Mouse (Mus musculus) urinary bladder, adult 18-20 months (tissue): ENCODE data around the gene Gm4969.
"Not testable (repeated sequence)": the region's sequence is repeated elsewhere in the genome, so short reads cannot be mapped to it uniquely, and the experiment has no call there.

Experiments
- DNase-seq, 2 experiments: peaks; one replicate each; pipeline ENCODE4 v3.0.0; 2022; ENCODE audit warnings: low spot score in 2 of 2, mixed read lengths in 2 of 2

Gm4969 gene

DNA sequence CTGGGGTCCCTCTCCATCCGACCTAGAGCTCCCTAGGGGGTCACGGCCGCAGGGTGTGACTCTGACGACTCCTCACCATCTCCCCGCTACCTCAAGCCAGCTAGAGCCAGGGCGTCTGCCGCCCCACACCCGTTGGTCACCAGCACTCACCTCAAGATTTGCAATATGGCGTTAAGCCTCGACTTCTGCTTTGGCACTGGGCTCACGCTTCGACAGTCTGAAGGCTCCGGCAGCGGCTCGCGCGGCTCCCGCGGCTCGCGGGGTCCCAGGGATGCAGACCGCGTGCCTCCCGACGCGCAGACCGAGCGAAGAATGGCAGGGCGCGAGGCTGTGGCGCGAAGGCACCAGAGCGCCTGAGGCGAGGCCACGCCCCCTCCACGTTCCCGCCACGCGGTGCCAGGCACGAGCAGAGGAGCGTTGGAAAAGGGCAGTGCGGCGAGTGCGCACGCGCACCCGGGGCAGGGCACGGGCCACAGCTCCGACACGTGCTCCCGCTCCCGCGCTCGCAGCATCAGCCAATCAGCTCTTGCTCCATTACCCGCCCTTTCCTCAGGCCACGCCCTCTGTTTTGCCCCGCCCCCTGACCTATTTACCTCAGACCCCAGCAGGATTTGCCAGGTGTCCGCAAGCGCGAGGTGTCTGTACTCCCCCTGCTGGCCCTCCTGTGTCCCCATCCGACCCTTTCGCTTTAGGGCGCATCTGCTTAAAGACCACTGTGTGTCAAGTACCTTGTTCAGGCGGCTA, at the start of gene Gm4969:
Gm4969 (minus strand) TSS at position 341 of the 744 bp plus-strand sequence.
- DNase-seq: no peak

DNA sequence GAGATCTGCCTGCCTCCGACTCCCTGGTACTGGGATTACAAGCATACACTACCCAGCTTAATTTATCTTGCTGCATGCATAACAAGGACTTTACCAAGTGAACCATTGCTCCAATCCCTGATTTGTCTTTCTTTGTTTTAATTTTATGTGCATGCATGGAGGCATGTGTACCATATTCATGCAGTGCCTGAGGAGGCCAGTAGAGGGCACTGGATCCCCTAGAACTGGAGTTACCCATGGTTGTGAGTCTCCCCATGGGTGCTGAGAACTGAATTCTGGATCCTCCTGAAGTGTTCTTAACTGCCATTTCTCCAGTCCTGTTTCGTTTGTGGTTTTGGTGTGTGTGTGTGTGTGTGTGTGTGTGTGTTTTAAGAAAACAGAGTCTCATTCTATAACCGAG, 48.8 kb upstream of the Gm4969 start:
- no peak for DNase-seq

DNA sequence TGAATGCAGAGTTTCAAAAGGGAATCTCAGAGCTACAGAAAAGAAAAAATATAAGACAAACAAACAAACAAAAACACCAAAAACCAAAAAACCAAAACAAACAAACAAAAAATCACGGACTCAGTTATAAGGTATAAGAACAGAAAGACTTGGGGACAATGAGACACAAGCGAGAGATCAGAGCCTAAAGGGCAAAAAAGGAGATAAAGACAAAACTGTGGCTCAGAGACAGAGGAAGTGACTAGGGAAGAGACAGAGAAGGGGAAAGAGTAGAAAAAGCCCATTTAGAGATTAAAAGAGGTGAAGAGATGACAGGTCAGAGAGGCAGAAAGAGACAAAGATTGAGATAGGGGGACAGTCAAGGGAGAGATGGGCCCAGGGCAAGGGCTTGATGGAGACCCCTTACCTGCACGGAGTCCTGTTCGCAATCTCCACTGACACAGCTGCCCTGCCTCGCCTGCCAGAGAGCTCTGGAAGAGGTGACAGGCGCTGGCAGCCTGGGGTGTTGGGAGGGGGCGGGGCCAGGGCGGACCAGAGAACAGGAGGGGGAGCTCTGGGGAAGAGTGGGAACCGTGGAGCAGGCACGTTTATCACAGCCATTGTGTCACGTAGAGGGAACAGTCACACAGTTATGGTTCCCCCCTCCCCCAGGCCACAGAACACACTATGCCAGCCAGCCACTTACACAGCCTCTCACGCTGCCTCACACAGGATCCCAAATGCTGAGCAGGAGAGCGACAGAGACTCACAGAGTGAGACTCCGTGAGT, 47.7 kb upstream of the Gm4969 start, which contains the start of gene Gipr:
Gipr (minus strand) TSS at position 472 of the 768 bp plus-strand sequence.
- DNase-seq: no peak

DNA sequence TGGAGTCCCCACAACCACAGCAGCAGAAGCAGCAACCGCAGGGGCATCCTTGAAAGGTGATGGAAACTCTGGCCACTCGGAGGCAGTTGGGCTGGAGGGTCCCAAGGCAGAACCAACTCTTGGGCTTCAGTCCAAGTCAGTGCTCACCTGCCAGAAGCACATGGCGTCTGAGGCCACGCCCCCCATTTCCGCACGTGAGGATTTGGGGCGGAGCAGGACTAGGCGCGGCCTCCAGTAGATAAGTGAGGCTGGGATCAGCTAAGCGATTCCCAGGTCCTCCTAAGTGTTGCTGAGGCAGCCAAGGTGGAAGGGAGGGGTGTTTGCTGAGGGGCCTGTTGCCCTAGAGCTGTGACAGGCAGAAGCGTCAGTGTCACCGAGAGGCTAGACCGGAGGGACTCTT, 46.8 kb upstream of the Gm4969 start:
- no peak for DNase-seq

DNA sequence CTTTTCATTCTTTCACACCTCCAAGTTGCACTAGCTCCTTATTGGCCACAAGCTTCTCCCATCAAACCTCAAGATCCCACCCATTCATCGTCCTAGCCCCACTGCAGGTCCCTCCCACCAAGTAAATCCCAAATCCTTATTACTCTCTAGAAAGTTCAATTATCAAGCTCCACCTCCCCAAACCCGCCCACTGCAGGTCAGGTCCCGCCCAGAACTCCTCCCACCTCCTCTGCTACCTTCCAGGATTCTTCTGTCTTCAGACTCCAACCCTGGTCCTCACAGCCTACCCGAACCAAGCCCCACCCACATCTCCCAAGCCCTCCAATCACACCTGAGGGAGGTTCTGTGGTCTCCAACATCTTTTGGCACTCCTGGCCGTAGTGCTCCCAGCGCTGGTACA, 46.0 kb upstream of the Gm4969 start:
- no peak for DNase-seq

DNA sequence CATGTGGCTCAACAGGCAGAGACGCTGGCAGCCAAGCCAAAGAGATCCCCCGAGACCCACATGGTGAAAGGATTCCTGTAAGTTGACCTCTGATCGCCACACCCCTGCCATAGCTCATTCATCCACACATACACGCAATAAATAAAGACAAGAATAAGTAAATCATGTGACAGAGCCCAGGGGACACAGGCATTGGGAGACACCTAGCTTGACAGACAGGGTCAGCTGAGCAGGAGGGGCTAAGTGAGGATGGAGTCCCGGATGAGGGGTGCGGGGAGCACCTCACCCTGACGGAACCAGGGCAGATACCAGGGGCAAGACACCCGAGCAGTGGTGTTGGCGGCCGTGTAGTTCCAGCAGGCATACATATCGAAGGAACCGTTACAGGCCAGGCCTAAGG, 45.6 kb upstream of the Gm4969 start:
- DNase-seq: no peak

DNA sequence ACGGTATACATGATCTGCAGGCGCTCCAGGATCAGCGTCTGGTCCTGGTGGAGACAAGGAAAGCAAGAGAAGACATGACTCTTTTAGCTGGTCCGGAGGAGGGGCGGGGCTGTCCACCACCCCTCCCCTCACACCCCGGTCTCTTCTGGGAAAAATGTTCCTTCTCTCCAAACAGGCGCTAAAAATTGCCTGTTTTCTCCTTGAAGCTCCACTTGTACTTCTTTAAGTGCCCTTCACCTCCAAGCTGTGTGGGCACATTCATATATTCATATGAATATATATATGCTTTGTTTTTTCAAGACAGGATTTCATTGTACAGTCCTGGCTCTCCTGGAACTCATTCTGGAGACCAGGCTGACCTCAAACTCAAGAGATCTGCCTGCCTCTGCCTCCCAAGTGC, 44.8 kb upstream of the Gm4969 start:
- no peak for DNase-seq

DNA sequence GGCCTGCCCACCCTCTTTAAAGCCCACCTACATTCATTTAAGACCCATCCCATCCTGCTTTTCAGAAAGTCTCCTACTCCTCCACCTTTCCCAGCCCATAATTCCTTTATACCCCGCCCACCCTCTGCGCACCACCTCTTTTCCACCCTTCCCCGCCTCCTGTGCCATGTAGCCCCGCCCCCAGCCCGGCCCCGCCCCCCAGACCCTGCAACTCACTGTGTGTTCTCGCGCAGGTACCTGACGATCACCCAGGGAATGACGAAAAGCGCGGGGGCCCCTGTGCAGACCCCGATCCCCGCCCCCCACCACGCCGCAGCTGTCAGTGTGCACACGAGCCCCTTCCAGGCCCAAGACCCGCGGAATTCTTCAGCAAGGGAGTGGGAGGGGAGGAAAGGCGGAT, 41.9 kb upstream of the Gm4969 start:
- DNase-seq: no peak

DNA sequence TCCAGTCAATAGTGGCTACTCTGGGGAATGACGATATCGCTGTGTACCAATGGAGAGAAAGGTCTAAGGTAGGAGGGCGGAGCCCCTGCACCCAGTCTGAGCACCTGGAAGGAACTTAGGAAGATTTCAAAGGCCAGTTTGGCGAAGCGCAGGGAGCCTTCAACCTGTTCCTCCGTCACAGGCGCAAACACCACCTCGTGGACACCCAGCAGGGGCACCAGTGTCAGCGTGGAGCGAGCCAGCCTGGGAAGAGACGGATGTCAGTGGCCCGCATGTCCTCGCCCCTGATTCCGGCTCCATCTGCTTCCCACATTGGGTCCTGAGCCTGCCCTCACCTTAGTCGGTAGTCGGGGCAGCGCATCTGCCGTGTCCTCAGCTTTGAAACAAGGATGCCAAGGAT, 41.2 kb upstream of the Gm4969 start:
- DNase-seq: no peak

DNA sequence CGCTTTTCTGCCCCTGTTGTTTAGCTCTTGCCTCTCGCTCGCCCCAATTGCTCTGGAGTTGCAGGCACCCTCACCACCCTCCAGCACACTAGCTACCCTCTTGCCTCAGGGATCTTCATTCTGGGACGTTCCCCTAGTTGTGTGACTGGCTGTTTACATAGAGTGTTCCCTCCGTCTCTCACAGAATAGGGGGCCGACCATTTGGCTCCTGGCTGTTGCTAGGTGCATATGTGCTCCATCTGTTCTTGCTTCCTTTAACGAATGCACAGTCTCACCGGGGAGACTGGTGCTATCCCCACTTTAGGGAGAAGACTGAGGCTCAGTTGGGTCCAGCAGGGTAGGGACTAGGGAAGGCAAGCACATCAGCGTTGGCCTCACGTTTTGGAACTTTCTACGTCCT, 40.4 kb upstream of the Gm4969 start:
- no peak for DNase-seq

DNA sequence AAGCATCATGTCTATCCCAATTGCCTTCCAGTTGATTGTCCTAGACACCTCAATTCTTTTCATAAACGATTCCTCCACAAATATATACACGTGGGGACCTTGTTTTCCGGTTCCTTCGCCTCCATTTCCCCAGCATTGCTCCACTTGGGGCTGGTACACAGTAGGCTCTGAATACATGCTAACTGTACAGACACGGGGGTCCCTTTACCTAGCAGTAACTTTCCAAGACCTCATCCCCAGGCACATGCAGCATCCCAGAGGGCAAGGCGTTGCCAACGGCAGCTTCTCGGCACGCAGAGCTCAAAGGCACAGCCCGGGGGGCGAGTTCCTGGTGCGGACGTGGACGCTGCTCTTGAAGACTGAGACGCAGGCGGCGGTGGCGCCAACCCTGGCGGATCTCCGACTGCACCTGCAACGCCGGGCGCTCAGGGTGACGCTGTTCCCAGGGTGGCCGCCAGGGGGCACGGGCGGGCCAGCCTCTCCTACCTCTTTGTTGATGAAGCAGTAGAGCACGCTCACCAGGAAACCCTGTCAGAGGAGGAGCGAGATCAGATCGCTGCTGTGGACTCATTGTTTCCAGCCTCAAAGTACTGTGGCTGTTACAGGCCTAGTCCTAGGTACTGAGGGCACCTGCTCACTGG, 39.1 kb upstream of the Gm4969 start:
- peak; percentile 85 to 95 for DNase-seq

DNA sequence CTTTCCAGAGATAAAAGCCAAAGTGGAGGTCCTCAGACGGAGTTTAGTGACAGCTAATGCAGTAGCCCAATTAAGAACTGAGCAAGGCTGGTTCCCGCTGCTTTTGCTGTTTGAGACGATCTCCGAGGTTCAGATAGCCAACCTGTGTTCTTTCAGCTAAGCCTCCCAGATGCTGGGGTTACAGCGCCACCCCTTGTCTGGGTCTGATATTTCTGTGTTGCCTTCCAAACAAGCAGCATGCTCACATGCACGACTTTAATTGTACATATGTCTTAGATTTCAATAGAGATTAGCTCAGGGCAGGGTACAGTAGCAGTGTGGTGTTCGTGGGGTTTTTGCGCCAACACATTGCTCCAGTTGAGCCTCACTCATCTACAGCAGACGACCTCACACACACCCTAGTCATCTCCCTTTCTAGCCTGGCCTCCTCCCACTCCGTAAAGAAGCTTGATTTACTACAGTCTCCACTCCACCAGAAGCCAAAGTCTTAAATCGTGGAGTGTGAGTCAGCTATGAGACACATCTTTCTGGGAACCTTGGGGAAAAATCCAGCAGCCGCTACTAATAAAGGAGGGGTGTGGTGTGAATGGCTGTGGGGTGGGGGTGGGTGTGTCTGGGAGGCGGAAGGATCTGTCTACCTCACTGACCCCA, 37.8 kb upstream of the Gm4969 start:
- no peak for DNase-seq

DNA sequence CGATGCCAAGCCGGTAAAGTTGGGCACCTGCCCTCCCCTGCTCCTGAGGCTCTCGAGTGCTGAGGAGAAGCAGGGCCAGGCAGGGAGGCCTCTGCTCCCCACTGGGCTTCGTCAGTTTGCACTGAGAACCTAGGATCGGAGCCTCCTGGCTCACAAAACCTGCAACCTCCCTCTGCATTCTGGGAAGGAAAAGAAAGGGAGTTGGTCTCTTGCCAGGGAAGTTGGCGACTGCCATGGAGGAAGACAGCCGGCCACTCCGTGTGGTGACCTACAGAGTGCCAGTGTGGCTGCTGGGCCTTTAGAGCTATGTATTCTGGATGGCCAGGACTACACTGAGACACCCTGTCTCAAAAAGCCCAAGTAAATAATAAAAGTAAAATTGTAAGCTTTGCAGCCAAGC, 36.6 kb upstream of the Gm4969 start:
- no peak for DNase-seq

DNA sequence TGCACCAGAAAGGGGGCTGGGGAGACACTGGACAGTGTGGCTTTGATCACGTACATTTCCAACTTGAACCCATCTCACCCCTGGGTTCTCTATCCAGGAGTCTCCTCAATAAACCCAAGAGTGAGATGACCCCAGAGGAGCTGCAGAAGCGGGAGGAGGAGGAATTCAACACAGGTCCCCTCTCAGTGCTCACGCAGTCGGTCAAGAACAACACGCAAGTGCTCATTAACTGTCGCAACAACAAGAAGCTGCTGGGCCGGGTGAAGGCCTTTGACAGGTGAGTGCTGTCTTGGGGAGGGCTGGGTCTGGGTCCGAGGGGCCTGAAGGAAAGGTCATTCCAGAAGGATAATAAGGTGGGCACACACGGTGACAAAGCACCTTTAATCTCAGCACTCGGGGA, 33.0 kb upstream of the Gm4969 start:
- not testable (repeated sequence) for DNase-seq

DNA sequence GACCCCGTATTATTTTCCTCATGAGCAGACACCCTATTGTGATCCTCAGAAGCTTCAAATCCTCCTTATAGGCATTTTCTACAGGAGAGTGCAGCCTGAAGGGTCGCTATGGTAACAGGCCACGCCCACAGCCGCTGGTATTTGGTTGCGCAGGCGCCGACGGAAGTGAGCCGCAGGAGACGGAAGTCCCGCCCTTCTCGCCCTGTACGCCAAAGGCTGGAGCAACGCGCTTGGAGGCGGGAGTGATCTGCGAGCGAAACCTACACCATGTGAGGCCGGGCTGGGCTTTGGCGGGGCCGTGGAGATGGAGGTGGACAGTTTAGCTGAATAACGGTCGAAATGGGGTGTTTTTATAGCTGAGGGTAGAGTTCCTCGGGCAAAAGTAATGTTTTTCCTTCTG, 31.5 kb upstream of the Gm4969 start, which contains the start of gene Snrpd2:
Snrpd2 (plus strand) TSS at position 97 of the 400 bp plus-strand sequence.
- peak; percentile 87 to 90 for DNase-seq

DNA sequence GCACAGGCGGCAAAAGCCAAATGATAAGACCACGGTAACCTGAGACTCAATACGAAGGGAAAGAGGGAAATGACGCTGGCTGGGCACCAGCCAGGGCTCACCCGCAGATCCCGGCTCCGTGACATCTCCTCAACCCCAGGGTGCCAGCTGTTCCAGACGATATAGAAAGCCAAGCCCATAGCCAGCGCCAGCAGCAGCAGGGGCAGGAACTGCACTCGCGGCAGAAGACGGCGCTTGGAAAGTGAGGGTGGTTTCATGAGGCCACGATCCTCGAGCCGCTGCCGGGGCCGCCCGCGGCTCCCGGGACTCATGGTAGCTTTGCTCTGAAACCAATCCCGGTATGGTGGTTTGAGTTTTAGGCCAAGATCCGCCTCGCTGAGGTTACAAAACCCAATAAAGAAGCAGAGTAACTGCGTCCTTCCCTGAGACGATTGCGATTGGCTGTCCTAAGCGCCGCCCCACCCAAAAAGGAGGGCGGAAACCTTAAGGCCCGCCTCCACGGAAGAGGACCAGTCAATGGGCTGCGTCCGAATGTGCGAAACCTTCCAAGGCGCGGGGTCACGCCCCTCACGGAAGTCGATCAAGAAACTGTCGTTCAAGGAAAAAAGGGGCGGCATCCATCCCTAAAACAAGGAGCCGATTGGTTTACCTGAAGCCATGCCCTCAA, 30.8 kb upstream of the Gm4969 start, which contains the start of gene Qpctl:
Qpctl (minus strand) TSS at position 417 of the 667 bp plus-strand sequence.
- DNase-seq: peak; percentile 94 to 98

DNA sequence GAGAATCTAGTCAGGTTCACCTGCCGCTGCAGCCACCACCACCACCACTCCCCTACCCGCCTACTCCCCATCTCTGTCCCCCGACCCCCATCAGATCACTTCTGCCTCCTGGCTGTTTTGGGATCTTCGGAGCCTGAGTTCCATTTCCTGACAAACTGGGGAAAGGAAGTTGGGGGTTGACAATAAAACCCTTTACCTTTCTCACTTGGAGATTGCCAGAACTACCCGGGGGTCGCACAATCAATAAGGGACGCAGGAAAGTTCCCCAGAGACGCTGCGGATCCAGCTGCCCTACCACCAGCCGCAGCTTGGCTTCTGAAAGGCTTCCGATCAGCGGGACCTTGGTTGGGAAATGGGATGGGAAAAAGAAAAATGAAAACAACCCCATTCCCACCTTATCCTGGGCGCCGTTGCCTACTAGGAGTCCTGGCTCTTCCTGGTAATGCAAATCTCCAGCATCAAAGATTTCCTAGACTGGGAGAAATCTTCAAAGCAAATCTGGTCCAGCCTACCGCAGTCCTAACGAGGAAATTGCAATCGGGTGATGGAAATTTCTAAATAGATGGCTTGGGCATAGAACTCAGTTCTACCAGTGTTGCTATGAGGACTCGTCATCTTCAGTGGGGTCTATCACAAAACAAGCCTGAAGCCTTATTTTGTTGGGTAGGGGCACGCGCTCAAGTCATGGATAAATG, 30.2 kb upstream of the Gm4969 start:
- DNase-seq: no peak

DNA sequence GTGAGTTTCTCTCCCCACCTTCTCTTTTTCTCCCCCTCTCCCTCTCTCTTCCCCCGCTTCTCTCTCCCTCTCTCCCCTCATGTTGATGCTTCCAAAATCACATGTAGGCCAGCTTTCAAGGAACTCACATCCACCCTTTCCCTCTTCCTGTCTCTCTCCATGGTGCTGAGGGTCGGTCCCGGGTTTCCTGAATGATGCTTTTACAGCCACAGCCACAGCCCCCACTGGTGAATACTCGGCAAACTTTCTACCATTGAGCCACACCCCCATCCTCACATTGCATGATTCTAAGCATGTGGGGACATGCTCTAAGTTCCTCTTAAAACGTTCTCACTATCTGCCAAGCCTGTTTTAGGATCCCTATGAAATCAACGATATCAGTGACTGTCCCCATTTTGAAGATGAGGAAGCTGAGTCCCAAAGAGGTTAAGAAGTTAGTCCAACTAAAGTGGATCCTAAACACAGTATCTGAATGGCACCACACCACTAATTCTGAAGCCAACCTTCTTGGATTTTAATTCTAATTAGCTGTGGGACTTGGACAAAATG, 29.4 kb upstream of the Gm4969 start:
- DNase-seq: no peak

DNA sequence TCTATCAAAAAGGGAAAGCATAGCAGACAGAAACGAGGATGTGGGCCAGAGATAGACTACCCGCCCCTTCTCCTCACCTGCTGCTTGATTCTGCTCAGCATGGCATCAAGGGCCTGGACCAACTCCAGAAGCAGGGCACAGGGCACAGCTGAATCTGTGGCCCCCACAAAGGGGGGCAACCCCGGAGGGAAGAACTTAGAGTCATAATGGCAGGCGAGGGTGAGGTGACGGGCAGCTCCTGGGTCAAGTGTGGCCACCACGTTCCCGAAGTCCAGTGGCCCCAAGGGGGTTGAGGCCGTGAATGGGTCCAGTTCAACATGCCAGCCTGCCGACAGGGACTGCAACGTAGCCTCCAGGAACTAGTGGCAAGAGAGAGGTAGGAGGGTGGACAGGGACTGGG, 28.6 kb upstream of the Gm4969 start:
- no peak for DNase-seq

DNA sequence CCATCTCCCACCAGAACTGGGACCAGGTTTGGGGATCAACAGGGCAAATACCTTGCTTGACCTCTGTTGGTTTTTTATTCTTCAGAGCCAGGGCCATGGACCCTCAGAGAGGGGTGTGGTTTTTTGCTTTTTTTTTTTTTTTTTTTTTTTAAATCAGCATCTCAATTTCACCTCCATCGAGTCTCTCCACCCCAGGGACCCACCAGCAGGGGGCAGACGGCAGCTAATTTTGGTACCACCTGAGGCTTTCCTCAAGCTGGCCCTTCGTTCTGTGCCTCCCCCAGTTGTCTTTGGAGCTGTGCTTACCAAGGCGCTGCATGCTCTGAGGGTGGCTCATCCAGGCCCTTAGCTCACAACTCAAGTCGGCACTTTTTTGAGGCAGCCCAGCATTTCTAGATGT, 19.2 kb upstream of the Gm4969 start:
- no peak for DNase-seq
